Mouse (Mus musculus) spleen, postnatal 10 days (tissue): ENCODE data around the gene Sash1.
"Not testable (repeated sequence)": the region's sequence is repeated elsewhere in the genome, so short reads cannot be mapped to it uniquely, and the experiment has no call there.

ENCODE experiments used
- DNase-seq, 2 experiments: peaks; one replicate each; pipeline ENCODE4 v3.0.0; 2021 to 2022; ENCODE audit warnings: low spot score in 2 of 2

The Sash1 gene

GRCm38 (mm10) chr10:8756604-8757354 is 129.1 kb downstream of the Sash1 start:
- no peak for DNase-seq

DNA sequence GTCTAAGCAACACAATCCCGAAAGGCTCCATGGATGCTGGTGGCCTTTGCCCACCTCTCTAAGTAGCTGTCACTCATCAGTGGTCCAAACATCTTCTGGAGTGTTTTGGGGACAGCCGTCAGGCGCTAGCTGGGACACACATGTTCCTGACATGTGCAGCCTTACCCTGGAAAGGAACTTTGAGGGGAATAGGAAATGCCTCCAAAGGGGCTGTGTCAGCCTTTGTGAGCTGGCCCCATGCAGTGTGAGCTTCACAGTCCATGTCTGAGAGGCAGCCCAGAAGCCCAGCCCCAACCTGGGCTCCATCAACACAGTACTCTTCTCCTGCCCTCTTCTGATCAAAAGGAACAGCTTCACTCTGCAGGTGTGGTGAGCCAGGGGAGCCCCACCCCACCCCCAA is 132.5 kb downstream of the Sash1 start:
- no peak for DNase-seq

GRCm38 (mm10) chr10:8752436-8752835 is 133.4 kb downstream of the Sash1 start:
- DNase-seq: no peak

- no peak for DNase-seq
These were observed 136.3 kb downstream of the Sash1 start for GRCm38 (mm10) chr10:8749537-8749936.

DNA sequence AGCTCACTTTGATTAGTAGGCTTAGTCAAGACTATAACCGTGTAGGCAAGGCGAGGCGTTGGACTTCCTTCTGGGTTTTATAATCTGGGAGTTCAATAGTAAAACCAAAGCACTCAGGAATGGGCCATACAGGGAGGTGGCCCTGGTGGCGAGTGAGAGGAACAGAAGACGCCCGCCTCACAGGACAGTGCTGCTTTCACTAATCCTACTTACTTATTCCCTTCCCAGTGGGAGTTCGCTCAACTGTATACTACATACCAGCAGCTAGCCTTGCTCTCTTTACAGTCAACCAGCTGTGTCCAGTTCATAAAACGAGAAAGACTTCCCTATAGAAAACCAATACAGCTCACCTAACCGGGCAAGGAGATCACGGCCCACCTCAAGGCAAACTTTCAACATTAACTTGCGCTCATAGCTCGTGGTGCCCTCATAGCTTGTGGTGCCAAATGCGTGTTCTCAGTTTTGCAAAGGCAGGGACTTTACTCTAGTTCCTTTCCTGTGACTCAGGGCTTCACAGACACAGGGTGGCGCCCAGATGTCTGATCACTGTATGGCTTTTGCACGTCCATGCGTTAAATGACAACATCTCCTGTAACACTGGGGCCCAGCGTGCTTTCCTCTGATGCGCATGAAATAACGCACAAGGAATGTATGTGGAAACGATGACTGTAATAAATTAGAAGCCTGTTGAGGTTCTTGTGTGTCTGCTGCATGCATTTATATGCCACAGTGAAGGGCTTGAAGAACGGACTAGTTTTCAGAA is 138.2 kb downstream of the Sash1 start:
- no peak for DNase-seq

GRCm38 (mm10) chr10:8746082-8746696 is 139.7 kb downstream of the Sash1 start:
- DNase-seq: no peak

GRCm38 (mm10) chr10:8742872-8743271 is 143.0 kb downstream of the Sash1 start:
- DNase-seq: peak; percentile 14 to 61

- no peak for DNase-seq
These were observed 144.4 kb downstream of the Sash1 start for GRCm38 (mm10) chr10:8741505-8741904.

GRCm38 (mm10) chr10:8740797-8741196 is 145.1 kb downstream of the Sash1 start:
- no peak for DNase-seq

DNA sequence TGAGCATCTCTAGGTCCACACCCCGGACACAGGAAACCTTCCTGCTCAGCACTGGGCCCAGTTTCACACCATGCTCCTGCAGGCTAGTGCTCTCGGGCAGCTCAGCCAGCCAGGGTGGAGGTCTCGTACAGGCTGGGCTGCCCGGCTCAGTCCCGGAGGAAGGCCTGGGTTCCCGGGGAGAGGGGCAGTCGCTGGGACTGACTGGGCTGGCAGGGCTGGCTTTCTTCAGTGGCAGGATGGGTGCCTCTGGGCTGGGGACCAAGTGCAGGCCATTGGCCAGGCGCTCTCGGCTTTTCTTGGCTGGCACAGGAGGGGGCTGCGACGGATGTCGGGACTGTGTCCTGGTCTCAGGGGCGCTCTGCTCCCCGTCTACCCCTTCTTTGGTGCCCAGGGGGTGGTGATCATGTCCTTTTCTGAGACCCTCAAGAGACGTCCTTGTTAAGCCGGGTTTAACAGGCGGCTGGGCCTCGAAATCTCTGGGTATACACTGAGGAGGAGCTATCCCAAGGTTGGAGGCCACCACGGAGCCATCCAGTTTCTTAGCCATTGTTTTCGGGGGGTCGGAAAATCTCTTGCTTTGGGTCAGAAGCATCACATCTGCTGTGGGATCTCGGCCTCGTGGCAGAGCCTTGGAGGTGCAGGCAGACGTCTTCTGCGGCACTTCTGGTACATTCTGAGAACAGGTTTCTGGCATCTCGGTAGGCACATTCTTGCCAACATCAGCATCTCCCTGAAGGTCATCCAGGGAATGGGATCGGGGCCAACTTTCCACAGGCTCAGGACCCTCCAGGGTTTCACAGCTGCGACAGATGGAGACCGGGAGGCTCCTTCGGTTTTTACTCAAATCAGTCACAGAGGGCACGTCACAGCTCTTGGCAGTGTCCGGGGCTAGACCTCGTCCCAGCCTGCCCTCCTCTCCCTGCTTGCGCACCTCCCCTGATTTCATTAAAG is 156.2 kb downstream of the Sash1 start:
- DNase-seq: no peak

GRCm38 (mm10) chr10:8719345-8719744 is 166.5 kb downstream of the Sash1 start:
- no peak for DNase-seq

GRCm38 (mm10) chr10:8718831-8719230 is 167.0 kb downstream of the Sash1 start:
- DNase-seq: no peak

GRCm38 (mm10) chr10:8717171-8717570 is 168.7 kb downstream of the Sash1 start:
- no peak for DNase-seq

- peak; percentile 24 to 73 for DNase-seq
These were observed 170.1 kb downstream of the Sash1 start for GRCm38 (mm10) chr10:8715679-8716284.

DNA sequence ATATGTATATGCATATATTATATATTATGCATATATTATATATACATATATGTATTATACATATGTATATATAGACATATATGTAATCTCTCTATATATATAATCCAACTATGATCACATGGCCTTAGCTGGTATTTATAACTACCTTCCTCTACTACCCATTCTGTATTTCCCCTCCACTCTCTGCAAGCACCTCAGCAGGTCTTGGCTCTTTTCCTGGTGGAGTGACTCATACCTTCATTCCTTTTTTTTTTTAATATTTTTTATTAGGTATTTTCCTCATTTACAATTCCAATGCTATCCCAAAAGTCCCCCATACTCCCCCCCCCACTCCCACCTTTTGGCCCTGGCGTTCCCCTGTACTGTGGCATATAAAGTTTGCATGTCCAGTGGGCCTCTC is 189.2 kb downstream of the Sash1 start:
- not testable (repeated sequence) for DNase-seq

DNA sequence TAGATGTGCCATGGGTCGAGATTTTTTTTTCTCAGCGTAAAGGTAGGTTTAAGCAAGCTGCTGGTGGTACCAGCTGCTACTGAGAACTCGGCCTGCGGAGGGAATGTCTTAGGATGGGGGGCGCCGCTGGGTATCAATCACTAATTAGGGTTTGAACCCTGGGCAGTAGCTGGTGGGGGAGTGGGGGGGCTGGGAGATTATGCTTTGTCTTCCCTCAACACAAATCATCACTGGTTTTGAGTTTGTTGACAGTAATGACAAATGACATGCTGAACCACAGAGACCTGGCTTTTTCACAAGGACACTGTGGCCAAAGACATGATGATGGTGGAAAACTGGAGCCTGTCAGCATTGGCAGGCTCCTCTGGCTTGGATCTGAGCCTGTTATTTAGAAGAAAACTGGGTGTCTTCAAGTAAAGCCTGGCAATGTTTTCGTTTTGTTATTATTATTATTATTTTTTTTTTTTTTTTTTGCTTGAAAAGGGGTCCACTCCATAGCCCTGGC is 191.8 kb downstream of the Sash1 start:
- no peak for DNase-seq

- no peak for DNase-seq
These were observed 192.3 kb downstream of the Sash1 start for GRCm38 (mm10) chr10:8693561-8693960.

DNA sequence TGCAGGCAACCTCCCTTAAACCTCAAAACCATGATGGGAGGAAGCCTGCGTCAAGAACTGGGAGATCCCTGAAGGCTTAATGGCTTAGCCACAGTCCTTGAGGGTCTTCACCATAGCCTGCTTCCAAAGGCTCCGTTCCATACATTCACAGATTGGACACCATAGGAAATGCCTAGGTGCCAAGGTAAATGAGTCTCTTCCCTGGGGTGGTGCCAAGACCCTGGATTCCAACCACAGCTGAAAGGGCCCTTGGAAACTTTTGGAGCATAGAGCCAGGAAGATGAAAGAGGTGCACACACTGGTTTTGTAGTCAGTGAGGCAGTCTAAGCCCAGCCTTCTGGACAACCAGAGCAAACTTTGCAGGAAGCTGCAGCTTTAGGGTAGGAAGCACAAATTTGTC is 193.3 kb downstream of the Sash1 start:
- no peak for DNase-seq

GRCm38 (mm10) chr10:8686219-8686618 is 199.7 kb downstream of the Sash1 start:
- no peak for DNase-seq

- DNase-seq: no peak
These were observed 200.6 kb downstream of the Sash1 start for GRCm38 (mm10) chr10:8685269-8685668.

DNA sequence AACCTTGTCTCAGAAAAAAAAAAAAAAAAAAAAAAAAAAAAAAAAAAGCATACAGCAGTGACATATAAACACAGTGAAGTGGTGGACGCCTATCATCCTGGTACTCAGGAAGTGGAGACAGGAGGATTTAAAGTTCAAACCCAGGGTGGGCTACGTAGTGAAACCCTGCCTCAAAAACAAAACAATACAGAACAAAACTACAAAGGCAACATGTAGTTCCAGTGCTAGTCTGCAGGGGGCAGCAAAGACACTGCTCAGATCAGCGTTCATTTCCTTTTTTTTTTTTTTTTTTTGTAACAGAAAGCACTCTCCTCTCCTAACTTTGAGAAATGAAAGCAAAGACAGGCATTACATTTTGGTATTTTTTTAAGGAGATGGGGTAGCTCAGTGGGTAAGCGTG is 203.0 kb downstream of the Sash1 start:
- peak; percentile 7 to 64 for DNase-seq
